Mouse (Mus musculus): ENCODE data around the gene Cxcr5. TPM values are rescaled to one million over a fixed set of nuclear protein-coding genes. Genes with fewer than 3 reads are reported as not detected.

The Cxcr5 gene
- polyA plus RNA-seq, 1 experiment from 2014 or later = 0.09 TPM

GRCm38 (mm10) chr9:44479628-44480428 is 81.8 kb downstream of the Cxcr5 start:
- peak; percentile 45 for ATAC-seq (ENCODE audit: low FRiP score, low read depth)
- H3K9ac ChIP-seq = peak overlapping the region; percentile 90
- no peaks in the 10 kb centered on the region for H3K9me3 ChIP-seq
- under 1% methylated on average over 26 of the region's 26 CpGs for WGBS
- H3K36me3 ChIP-seq = no peaks in the 10 kb centered on the region
- H3K4me1 ChIP-seq = peaks cover 38% of the 10 kb centered on the region
- peak overlapping the region; percentile 100 for H3K27ac ChIP-seq
- peak overlapping the region; percentile 94 for H3K4me2 ChIP-seq (replicated peaks)
- no peaks in the 10 kb centered on the region for H3K27me3 ChIP-seq
- H3K4me3 ChIP-seq = peak overlapping the region; percentile 86

DNA sequence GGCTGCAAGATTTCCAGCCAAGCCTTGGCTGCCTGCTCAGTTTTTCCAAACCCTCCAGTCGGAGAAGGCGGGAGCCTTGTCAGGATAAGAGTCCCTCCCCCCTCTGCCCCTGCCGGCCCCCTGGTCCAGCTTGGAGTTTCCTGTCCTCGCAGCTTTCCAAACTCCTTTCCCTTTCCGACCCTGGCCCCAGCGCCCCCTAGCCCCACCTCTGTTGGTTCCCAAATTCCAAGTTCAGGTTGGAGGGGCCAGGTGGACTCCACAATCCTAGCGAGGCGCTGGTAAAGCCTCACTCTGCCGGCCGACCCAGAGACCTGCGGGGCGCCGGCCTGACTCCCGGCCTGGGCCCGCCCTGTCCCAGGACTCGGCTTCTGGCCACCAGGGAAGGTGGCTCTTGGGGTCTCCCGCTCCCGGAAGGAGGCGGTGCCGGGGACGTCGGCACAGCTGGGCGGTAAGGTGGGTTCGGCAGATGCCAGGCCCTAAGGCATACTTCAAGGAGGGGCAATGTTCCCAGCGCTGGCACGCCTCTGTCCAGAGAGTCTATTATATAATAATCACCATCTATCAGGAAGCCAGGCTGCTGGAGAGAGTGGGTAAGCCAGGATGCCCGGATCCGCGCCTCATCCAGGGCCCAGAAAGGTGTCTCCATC is 82.6 kb downstream of the Cxcr5 start:
- WGBS = under 1% methylated on average over 29 of the region's 29 CpGs
- Histone ChIP-seq H3K9ac (peak overlapping the region; percentile 90), H3K4me1 (peaks cover 30% of the 10 kb centered on the region), H3K4me2 (replicated peaks) (peak overlapping the region; percentile 94), H3K27ac (peak overlapping the region; percentile 100), H3K36me3 (no peaks in the 10 kb centered on the region), H3K27me3 (no peaks in the 10 kb centered on the region), H3K9me3 (no peaks in the 10 kb centered on the region), H3K4me3 (peak overlapping the region; percentile 86)
- ATAC-seq (ENCODE audit: low FRiP score, low read depth) = peak; percentile 71

GRCm38 (mm10) chr9:44478229-44478921 is 83.3 kb downstream of the Cxcr5 start:
- ATAC-seq (ENCODE audit: low FRiP score, low read depth) = peak; percentile 63
- H3K4me3 ChIP-seq = peak overlapping the region; percentile 86
- H3K4me1 ChIP-seq = peaks cover 26% of the 10 kb centered on the region
- peak overlapping the region; percentile 90 for H3K9ac ChIP-seq
- no peaks in the 10 kb centered on the region for H3K9me3 ChIP-seq
- H3K27ac ChIP-seq = peak overlapping the region; percentile 100
- H3K36me3 ChIP-seq = no peaks in the 10 kb centered on the region
- 2% methylated on average over 27 of the region's 27 CpGs for WGBS
- no peaks in the 10 kb centered on the region for H3K27me3 ChIP-seq
- peak overlapping the region; percentile 94 for H3K4me2 ChIP-seq (replicated peaks)

- H3K27ac ChIP-seq = peak overlapping the region; percentile 100
- no peaks in the 10 kb centered on the region for H3K9me3 ChIP-seq
- H3K4me3 ChIP-seq = peak overlapping the region; percentile 86
- 6% methylated on average over 24 of the region's 24 CpGs for WGBS
- H3K27me3 ChIP-seq = no peaks in the 10 kb centered on the region
- H3K36me3 ChIP-seq = no peaks in the 10 kb centered on the region
- no peak for ATAC-seq (ENCODE audit: low FRiP score, low read depth)
- H3K4me1 ChIP-seq = peaks cover 26% of the 10 kb centered on the region
- peak overlapping the region; percentile 90 for H3K9ac ChIP-seq
- peak overlapping the region; percentile 94 for H3K4me2 ChIP-seq (replicated peaks)
Measured at GRCm38 (mm10) chr9:44477339-44478228, 84.1 kb downstream of the Cxcr5 start.

DNA sequence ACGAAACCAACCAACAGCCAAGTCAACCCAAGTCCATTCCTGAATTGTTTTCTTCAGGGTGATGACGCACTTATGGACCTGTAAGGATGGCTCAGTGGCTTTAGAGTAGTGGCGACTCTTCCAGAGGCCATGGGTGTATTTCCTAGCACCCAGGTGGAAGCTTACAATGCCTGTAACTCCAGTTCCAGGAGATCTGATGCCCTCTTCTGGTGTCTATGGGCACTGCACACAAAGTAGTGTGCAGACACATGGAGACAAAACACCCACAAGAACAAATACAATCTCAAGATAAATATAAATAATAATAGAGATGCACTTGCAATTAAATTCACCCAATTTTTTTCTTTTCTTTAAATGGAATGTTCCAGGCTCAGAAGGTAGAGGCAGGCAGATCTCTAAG is 85.7 kb downstream of the Cxcr5 start:
- H3K36me3 ChIP-seq = no peaks in the 10 kb centered on the region
- no peak overlapping the region for H3K4me2 ChIP-seq (replicated peaks)
- 96% methylated on average over 3 of the region's 3 CpGs for WGBS
- H3K4me1 ChIP-seq = peaks cover 17% of the 10 kb centered on the region
- H3K9ac ChIP-seq = no peak overlapping the region
- no peak for ATAC-seq (ENCODE audit: low FRiP score, low read depth)
- H3K4me3 ChIP-seq = no peak overlapping the region
- H3K9me3 ChIP-seq = no peaks in the 10 kb centered on the region
- H3K27ac ChIP-seq = no peak overlapping the region
- no peaks in the 10 kb centered on the region for H3K27me3 ChIP-seq

DNA sequence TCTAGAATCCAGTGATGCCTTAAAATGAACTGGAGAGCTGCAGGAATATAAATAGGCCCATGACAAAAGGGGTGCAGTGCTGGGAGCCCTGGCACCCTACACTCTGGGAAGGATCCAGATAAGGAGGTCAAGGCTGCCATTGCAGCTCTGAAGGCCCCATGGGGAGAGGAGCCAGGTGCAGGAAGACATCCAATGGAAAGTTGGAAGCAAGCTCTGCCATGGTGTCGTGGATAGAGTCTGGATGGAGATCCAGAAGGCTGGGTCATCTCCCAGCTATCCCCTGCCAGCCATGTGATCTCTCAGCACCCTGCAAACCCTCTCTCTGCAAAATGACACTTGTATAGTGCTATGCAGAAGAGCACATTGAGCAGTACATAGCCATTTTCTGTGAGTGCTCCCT is 87.3 kb downstream of the Cxcr5 start:
- Histone ChIP-seq H3K27ac (no peak overlapping the region), H3K9ac (no peak overlapping the region), H3K4me2 (replicated peaks) (no peak overlapping the region), H3K4me3 (no peak overlapping the region), H3K27me3 (no peaks in the 10 kb centered on the region), H3K9me3 (no peaks in the 10 kb centered on the region), H3K36me3 (no peaks in the 10 kb centered on the region), H3K4me1 (peaks cover 10% of the 10 kb centered on the region)
- WGBS = 71% methylated on average over 1 of the region's 1 CpGs
- no peak for ATAC-seq (ENCODE audit: low FRiP score, low read depth)

GRCm38 (mm10) chr9:44473184-44473583 is 88.5 kb downstream of the Cxcr5 start:
- whole genome bisulfite sequencing = 67% methylated on average over 3 of the region's 3 CpGs
- H3K4me2 ChIP-seq (replicated peaks) = no peak overlapping the region
- H3K9ac ChIP-seq = no peak overlapping the region

DNA sequence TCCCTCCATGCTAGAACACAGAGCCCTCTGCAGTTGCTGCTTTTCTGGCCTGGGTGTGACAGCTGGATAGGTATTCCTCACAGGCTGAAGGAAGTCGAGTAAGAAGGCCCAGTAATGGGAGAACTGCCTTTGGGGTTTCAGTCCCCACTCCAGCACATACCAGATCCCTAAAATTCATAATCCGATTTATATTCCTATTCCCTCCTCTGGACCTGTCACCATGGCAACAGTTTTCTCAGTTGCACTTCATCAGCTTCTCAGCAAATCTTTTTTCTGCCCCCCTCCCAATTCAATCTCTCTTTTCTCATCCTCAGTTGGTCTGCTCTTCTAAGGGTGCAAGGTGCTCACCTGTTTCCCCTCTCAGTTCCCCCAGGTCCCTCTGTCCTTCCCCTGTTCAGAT is 92.9 kb downstream of the Cxcr5 start:
- H3K4me1 ChIP-seq = no peaks in the 10 kb centered on the region
- H3K4me3 ChIP-seq = no peak overlapping the region
- H3K36me3 ChIP-seq = no peaks in the 10 kb centered on the region
- no peak overlapping the region for H3K4me2 ChIP-seq (replicated peaks)
- no peaks in the 10 kb centered on the region for H3K27me3 ChIP-seq
- ATAC-seq (ENCODE audit: low FRiP score, low read depth) = no peak
- H3K9ac ChIP-seq = no peak overlapping the region
- no peak overlapping the region for H3K27ac ChIP-seq
- H3K9me3 ChIP-seq = no peaks in the 10 kb centered on the region
- WGBS = 49% methylated on average over 2 of the region's 2 CpGs

More at GRCm38 (mm10) chr9:44473184-44473583, 88.5 kb downstream of the Cxcr5 start:
- peaks cover 10% of the 10 kb centered on the region for H3K4me1 ChIP-seq
- H3K4me3 ChIP-seq = no peak overlapping the region
- H3K27me3 ChIP-seq = no peaks in the 10 kb centered on the region
- H3K27ac ChIP-seq = no peak overlapping the region
- no peak for ATAC-seq (ENCODE audit: low FRiP score, low read depth)
- no peaks in the 10 kb centered on the region for H3K36me3 ChIP-seq
- no peaks in the 10 kb centered on the region for H3K9me3 ChIP-seq

GRCm38 (mm10) chr9:44468224-44468623 is 93.5 kb downstream of the Cxcr5 start:
- Histone ChIP-seq H3K27ac (no peak overlapping the region), H3K27me3 (no peaks in the 10 kb centered on the region), H3K9ac (no peak overlapping the region), H3K9me3 (no peaks in the 10 kb centered on the region), H3K36me3 (no peaks in the 10 kb centered on the region), H3K4me2 (replicated peaks) (no peak overlapping the region), H3K4me3 (no peak overlapping the region), H3K4me1 (no peaks in the 10 kb centered on the region)
- WGBS = 55% methylated on average over 7 of the region's 7 CpGs
- ATAC-seq (ENCODE audit: low FRiP score, low read depth) = no peak

GRCm38 (mm10) chr9:44461950-44462349 is 99.7 kb downstream of the Cxcr5 start:
- no peak overlapping the region for H3K9ac ChIP-seq
- no peaks in the 10 kb centered on the region for H3K9me3 ChIP-seq
- no peak overlapping the region for H3K4me3 ChIP-seq
- no peak overlapping the region for H3K4me2 ChIP-seq (replicated peaks)
- no peak for ATAC-seq (ENCODE audit: low FRiP score, low read depth)
- 81% methylated on average over 5 of the region's 5 CpGs for WGBS
- H3K4me1 ChIP-seq = peaks cover 7% of the 10 kb centered on the region; the same call in 1 of the 2 replicates
- no peak overlapping the region for H3K27ac ChIP-seq
- H3K27me3 ChIP-seq = peaks cover 5% of the 10 kb centered on the region
- H3K36me3 ChIP-seq = no peaks in the 10 kb centered on the region
